Mouse (Mus musculus): ENCODE results near the gene St6galnac4.
A peak's percentile ranks its signal among the peaks of the same experiment; 100 is the strongest.

St6galnac4 gene

DNA sequence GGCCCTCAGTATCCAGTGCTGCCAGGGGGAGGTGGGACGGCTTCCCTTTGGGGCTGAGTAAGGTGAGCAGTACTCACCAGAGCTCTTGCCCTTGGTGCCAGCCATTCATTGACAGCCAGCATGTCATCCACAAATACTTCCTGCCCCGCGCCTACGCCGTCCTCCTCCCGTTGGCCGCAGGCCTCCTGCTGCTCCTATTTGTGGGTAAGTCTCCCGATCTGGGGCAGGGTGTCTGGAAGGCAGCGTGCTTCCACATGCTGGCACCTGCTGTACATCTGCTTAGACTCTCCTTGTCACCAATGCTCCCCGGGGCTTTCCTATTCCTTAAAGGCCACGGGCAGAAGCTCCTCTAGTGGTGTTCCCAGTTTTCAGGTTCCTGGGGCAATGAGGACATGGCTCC is 14.7 kb upstream of the St6galnac4 start:
- DNase-seq: no peak

DNA sequence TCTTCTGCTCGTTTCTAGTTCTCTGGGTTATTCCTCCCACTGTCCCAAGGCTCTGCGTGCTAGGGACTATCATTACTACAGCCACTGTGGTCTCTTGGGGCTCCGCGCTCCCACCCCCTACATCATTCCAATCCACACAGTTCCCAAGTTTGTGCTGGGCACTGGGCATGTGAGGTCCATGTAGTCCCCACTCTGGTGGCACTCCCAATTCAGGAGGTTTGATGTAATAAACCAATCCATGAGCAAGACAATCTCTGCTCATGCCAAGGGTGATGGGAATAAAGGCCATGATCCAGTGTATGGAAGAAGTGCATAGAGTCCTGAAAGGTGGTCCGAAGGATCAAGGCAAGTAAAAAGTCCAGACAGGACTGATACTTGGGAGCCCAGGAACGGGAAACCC is 12.4 kb upstream of the St6galnac4 start, which contains the start of gene Pip5kl1:
Gene Pip5kl1, plus strand, starts transcription at position 301 of the 400 bp plus-strand sequence.
- no peak for DNase-seq

DNA sequence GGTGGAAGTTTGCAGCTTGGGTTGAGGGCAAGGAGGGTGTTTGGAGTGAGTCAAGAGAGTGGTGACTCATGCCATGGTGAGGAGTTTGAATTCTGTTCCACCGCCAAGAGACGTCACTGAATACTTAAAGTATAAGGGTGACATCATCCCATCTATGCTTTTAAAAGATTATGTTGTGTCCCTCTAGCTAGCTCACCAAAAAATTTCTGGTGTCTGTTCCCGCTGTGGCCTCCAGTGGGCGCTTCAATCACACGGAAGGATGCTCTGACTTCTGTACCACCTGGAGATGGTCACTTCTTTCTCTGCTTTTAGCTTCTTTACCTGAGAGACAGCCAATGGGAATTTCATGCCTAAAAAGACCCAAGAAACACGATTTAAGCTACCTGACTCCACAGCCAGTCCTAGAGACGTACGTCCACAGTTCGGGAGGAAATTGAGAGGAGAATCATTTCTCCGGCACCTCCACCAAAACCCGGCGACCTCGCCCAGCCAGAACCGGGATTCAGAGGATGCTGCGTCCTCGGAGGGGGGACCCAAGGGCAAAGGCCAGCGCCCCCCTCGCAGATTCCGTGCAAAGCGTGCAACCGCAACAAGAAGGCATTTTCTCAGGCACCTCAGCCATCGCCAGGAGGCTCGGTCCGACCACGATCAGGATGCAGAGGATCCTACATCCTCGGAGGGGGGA is 11.9 kb upstream of the St6galnac4 start:
- DNase-seq: peak in 1 of 2 experiments; percentile 62

DNA sequence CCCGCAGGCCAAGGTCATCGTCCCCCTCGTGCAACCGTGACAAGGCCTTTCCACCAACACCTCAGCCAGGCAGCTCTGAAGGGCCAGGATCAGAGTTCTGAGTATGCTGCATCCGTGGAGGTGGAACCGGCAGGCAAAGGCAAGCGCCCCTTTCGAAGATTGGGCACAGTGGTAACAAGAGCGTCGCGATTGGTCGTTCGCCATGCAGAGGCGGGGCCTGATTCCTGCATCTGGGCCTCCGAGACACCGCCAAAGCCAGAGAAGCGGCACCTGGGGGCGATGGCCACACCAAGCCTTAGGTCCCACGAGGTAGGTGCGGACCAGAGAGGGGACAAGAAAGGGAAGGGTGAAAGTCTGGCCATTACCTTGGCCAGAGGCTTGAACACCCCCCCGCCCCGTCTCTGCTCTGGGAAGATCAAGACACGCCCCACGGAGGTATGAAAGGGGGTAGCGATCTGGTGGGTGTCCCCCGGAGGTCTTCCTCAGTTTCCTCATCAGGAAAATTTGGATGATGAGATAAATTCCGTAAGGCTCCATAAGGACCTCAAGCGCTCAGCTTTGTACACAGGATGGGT is 11.2 kb upstream of the St6galnac4 start, which contains the start of gene 9430097D07Rik:
Gene 9430097D07Rik, minus strand, starts transcription at position 99 of the 575 bp plus-strand sequence.
- DNase-seq: no peak

DNA sequence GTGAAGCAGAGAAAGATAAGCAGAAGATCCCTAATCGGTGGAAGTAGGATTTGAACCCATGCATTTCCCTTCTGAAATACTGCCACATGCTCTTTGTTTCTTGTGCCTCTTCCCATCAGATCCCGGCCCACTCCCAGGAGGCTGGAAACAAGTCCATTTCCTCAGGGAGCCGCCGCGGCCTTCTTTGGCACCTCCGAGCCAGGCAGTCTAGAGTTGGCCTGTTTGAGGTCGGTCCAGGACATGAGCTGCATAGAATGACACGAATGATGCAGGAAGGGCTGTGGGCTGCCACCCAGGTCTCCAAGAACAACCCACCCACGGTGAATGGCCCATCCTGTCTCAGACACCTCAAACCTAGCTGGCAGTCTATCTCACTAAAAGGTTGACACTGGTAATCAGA is 10.4 kb upstream of the St6galnac4 start:
- DNase-seq: no peak

DNA sequence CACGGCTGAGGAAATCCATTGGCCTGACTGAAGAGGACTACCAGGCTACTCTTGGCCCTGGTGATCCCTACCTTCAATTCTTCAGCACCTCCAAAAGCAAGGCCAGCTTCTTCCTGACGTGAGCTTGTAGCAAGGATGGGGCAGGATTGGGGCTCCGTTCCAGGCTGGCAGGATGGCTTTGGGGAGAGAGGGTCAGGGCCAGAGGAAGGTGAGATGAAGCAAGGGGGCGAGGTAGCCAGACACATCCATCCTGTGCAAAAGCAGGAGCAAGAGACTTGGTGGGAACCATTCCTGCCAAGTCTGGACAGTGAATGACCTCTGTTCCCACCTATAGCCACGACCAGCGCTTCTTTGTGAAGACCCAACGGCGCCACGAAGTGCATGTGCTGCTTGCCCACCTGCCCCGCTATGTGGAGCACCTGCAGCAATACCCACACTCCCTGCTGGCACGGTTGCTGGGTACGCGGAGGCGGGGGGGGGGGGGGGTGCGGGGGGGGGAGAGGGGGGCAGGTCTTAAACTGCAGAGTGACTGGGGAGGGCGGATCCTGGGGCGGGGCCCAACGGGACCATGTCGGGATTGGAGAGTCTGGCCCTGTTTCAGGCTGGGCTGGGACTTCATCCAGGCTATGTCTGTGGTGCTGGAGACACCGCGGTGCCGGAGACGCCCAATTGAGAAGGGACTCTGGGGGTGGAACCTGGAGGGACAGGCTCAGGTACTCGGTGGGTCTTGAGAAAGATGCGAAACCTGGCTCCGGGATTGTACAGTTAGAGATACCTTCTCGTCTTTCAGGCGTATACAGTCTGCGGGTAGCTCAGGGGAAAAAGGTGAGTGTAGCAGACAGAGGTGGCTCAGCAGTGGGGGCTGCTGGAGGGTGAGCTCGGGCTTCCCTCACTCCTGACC is 8.5 kb upstream of the St6galnac4 start:
- DNase-seq: peak; percentile 50 to 75

DNA sequence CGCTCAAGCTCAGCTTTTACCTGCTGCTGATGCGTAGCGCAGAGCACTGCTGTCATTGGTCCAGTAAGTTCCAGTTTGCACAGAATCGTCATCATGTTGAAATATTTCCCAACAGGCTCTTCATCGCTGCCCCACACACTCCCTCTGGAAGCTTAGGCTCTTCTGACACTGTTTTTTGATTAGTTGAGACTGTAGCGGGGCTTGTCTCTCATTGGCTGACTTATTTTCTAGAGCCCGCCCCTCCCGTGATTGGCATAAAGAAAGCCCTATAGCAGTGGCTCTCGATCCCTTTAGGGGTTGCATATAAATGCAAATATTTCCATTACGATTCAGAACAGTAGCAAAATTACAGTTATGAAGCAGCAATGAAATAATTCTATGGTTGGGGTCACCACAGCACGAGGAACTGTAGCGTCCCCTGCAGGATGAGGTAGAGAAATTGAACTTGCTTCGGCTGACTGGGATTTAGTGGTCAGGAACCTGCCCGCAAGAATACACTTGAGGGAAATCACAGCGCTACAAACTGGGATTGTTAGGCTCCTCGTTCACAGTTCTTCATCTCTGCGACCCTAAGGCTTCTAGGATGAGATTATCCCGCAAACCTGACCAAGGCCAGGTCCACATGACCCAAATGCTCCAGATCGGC is 5.3 kb upstream of the St6galnac4 start:
- DNase-seq: peak in 1 of 2 experiments; percentile 48

DNA sequence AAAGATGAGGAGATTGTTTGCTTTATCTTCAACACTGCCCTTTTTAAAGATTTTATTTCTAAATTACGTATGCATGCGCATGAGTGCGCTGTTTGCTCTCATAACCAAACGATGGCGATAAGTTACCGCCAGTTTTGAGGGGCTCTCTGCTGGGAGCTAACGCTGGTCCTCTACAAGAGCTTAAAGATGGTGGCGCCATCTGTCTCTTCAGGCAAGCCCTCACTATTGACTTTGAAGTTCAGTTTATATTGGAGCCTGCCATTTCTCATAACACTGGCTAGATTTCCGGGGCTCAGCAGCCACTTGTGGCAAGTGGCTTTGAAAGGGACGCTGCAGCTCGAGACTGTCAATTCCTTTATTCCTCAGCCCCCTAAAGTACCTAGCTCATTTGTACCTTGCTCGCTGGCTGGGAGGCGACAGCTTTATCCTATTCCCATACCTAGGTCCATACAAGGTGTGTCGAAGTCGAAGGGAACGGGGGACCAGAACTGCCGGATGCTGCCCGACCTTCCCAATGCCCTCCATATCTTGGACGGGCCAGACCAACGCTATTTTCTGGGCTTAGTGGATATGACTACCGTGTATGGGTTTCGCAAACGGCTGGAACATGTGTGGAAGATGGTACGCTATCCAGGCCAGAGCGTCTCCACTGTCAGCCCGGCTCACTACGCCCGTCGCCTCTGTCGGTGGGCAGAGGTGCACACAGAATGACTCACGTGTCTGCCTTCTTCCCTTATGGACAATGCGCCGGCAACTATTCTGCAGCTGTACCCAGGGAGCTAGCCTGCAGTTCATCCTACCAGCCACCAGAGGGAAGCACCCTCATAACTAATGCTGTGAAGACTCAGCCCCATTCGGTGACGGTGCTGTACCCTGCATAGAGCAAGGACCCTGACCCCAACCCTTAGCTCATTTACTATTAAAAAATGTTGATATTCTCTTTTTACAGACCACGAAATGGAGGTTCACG is 3.8 kb upstream of the St6galnac4 start:
- peak; percentile 79 to 85 for DNase-seq

DNA sequence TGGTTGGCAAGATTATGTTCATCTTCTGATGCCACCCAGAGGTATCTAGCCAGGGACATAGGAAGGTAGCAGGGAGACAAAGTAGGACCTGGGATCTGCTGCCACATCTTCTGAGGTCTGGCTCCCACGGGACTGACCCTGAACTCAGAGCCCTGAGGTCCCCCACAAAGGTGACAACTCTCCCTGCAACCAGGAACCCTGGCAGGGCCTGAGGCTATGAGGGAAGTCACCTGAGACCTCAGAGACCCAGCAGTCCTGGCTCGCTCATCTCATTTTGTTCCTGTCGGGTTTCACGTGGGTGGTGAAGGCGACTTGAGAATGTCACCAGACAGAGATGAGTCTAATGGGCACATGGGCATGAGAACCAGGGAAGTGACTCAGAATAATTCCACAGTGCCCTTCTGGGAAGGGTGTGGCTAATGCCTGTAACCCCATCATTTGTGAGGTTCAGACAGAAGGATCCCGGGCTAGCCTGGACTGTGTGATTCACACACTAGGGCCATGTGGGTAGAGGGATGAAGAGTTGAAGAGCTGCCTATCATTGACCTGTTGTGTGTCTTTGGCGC is 1.7 kb upstream of the St6galnac4 start:
- no peak for DNase-seq

DNA sequence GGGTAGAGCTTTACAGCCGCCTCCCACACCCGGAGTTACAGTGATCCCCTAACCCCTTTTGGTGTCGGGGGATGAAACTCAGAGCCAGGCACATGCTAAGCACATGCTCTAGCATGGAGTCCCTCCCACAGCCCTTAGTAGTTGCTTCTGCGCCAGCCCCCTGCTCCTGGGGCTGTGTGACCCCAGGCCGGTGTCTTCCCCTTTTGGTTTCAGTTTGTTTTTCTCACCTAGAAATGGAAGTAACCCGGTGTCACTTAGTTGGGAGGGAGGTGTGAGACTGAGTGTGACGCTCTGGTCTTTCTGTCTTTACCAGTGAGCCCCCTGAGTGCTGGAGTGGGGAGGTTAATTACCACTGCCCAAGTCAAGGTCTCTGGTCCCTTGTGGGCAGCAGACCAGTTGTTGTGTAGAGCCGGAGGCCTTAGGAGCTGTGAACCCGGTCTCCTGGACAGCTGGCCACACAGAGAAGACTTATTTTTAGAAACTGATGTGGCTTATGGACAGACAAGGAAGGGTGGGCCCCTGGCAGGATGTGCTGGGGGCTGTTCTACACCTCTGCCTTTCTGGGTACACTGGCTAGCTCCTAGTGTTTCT is 931 bp downstream of the St6galnac4 start:
- peak; percentile 32 to 72 for DNase-seq

DNA sequence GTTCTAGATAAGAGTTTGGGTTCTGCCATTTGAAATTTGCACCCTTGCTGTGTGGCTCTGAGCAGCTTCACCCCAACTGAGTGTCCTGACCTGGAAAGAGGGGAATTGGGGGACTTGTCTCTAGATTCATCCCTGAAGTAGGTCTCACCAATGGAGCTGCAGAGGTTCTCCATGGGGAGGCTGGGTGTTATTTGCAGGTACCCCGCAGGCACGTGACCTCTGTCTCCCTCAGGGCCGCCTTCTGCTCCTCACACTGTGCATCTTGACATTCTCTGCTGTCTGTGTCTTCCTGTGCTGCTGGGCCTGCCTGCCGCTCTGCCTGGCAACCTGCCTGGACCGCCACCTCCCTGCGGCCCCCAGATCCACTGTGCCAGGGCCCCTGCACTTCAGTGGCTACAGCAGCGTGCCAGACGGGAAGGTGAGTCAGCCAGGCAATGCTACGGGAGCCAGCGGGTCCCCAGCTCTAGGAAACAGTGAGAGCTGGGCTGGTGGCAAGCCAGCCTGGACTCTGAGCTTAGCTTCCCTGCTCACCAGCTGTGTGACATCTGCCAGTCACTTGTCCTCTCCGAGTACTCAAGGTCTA is 2.4 kb downstream of the St6galnac4 start:
- DNase-seq: peak; percentile 69 to 80

DNA sequence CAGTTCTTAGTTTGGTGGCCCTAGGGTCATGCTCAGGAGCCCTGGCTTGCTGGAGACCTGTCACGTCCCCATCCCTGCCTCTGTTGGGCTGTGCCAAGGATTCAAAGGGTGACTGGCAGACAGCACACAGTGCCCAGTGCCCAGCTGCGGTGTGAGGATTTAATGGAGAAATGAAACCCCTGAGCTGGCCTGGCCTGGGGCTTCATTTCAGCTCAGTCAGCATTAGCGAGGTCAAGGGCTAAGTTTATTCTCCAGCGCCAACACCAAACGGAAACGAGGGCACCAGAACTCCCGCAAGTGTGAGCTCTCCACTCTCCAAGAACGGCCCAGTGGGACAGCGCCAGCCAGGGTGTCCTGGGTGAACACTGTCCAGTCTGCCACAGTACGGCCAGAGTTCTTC is 3.3 kb downstream of the St6galnac4 start:
- no peak for DNase-seq

DNA sequence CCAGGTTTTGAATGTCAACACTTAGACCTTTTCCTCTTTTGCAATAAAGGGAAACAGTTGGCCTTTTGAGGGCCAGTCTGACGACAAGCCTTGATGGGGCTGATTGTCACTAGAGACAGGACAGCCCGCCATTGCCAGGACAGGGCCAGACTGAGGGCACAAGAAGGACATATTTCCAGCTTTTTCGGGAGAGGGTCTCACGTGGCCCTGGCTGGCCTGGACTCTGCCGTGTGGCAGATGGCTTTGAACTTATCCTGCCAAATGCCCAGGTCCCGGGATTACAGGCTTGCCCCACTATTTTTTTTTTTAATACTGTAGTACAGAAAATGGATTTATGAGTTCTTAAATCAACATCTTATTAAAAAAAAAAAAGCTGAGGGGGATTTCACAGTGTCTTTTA is 4.4 kb downstream of the St6galnac4 start:
- DNase-seq: no peak

DNA sequence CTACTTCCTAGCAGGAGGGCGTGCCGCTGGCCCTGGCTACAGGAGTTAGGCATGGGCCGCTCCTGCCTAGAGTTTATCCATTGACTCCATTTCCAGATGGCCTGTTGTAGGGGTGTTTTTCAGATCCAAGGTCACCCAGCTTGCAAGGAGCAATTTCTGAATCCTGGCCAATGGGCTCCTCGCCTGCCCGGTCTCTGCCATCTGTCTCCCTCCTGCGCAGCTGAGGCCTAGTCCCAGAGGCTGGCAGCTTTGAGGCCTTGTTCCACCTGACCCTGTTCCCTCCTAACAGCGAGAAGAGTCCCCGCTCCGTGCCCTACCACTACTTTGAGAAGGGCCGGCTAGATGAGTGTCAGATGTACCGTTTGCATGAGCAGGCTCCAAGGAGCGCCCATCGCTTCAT is 9.8 kb downstream of the St6galnac4 start:
- DNase-seq: no peak

DNA sequence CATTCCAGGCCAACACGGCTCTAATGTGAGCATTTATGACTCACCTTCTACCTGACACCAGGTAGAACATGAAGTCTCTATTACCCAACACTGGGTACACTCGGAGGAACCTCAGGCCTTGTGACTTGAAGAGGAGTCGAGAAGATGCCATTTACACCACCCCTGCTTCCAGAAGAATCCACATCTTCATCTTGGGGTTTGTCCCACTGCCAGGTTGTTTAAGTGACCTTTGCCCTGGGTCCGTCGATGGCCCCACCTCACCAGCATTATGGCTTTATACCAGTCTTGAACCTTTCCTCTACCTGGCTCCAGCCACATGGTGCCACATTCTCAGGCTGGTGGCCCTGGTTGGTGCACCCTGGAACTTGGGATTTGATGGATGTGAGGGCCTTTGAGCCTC is 10.4 kb downstream of the St6galnac4 start:
- DNase-seq: no peak

DNA sequence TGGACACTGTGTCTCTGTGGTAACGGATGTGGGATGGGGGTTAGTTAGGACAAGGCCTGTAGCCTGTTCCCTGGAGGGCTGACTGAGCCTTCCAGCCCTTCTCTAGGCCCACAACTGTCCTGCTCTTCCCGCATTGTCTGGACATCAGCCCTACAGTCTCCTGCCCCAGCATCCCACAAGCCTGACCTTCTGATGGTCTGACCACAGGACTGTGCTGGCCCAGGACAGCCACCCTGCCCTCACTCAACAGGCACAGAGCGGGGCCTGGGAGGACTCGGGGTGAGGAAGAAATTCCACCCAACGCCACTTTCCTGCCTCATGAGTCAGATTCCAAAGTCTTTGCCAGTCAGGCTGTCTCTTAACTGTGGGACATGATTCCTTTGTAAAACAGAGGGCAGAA is 10.8 kb downstream of the St6galnac4 start:
- no peak for DNase-seq

DNA sequence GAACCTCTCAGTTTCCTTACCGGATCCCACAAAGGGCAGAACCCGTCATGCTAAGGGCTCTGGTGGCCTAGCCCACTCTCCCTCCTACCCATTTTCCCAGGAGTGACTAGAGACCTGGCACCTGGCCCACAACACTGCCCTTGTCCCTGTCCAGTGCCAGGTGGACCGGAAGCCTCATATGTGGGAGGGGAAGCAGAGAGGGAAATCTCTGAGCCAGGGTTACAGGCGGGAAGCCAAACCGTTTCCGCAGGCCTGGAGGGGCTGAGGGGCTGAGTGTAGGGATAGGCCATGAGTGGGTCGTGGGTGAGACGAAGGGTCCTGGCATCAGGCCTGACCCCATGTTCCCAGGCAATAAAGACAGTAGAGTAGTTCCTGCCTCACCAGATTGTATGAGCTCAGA is 11.6 kb downstream of the St6galnac4 start:
- peak; percentile 74 to 80 for DNase-seq

DNA sequence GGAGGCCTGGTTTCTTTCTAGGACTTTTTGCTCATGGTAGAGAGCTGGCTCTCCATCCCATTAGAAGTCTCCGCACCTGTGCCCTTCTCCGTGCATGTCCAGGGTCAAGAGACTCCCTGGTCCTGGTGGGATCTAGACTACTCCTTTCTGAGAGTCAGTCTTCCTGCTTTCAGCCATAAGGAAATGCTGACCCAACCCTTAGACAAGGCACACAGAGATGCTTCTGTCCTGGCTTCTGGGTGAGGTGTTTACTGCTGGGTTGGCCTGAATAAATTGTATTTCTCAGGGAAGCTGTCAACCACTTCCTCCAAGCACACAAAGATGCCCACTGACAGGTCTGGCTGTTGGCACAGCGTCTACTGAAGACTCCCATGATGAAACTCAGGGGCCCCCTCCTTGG is 12.5 kb downstream of the St6galnac4 start, which contains the start of gene St6galnac6:
Gene St6galnac6, plus strand, starts transcription at position 301 of the 400 bp plus-strand sequence.
- no peak for DNase-seq

DNA sequence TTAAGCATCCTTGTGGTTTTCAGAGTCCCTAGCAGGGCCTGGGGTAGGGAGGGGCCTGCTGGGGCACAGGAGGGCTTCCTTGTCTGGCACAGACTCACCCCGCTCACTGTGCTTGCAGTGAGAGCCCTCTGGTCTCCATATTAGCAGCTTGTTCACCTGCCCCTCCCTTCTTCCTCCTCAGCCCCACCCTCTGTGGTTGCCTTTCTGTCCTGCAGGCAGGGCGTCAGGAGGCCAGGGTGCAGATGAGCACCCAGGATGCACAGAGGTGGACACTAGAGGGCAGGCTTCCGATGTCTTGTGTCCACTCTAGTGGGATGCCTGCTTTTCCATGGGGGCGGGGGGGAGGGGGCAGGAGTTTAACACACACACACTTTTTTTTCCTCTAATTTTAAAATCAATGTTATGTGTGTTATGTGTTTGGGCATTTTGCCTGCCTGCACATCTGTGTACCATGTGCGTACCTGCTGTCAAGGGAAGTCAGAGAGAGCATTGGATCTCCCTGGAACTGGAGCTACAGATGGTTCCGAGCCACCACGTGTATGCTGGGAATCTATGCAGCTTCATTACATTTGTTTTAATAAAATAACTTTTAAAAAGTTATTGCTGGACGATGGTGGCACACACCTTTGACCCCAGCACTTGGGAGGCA is 14.6 kb downstream of the St6galnac4 start:
- peak; percentile 55 to 68 for DNase-seq

DNA sequence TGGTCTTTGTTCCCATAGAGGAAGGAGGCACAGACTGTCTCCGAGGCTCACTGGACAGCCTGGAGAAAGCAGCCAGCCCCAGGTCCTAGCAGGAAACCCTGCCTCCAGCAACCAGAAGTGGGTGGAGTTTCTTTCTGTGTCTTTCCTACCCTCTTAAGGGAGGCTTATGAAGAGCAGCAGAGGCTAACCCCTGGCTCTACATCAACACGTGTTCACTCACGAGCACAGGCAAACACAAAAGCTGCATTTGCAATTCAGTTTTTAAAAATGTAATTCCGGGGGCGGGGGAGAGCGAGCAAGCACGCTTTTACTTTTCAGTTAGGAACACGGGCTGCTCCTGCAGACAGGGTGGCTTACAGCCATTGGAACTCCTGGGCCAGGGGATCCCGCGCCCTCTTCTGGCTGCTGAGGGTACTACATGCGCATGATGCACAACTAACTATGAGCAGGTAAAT is 15.7 kb downstream of the St6galnac4 start:
- DNase-seq: peak; percentile 88 to 94

Measured in kidney, postnatal 25 days (tissue).